Mouse (Mus musculus) liver, adult 2 months (tissue): ENCODE results near the gene Sh3pxd2a. TPM values are rescaled to one million over a fixed set of nuclear protein-coding genes. Genes with fewer than 3 reads are reported as not detected.

ENCODE experiments used
- DNase-seq: peaks from one replicate; pipeline ENCODE4 v3.0.0-alpha.2; 2011; ENCODE audit warnings: low read depth, low spot score; ENCODE audit errors: extremely low read depth
- H3K27ac ChIP-seq: fragments of 200-500 bp; replicated peaks from 2 replicates; pipeline ENCODE4 v1.5.1; 2012; ENCODE audit warnings: low read depth, mild to moderate bottlenecking, control low read depth, inconsistent platforms, low read length; ENCODE audit not compliant: insufficient read depth
- H3K27me3 ChIP-seq: fragments of 200-500 bp; 2 replicates; pipeline ENCODE4 v1.6.1; 2012; ENCODE audit warnings: mild to moderate bottlenecking, moderate library complexity, low read length, inconsistent platforms; ENCODE audit not compliant: control insufficient read depth, insufficient read depth
- H3K36me3 ChIP-seq: fragments of 200-500 bp; 2 replicates; pipeline ENCODE4 v1.6.1; 2012; ENCODE audit warnings: low read length, inconsistent platforms; ENCODE audit not compliant: control insufficient read depth, insufficient read depth
- H3K4me1 ChIP-seq: fragments of 200-500 bp; 2 replicates; pipeline ENCODE4 v1.6.1; 2011; ENCODE audit warnings: low read length; ENCODE audit not compliant: control insufficient read depth, insufficient read depth
- H3K4me3 ChIP-seq: fragments of 200-500 bp; 2 replicates; pipeline ENCODE4 v1.5.1; 2011; ENCODE audit warnings: low read depth, mild to moderate bottlenecking, control low read depth, low read length, moderate library complexity; ENCODE audit not compliant: insufficient read depth
- H3K79me2 ChIP-seq: fragments of 200-500 bp; 2 replicates; pipeline ENCODE4 v1.6.1; 2012; ENCODE audit warnings: inconsistent platforms, mild to moderate bottlenecking, low read length, moderate library complexity; ENCODE audit not compliant: control insufficient read depth, insufficient read depth
- H3K9ac ChIP-seq: fragments of 200-500 bp; 2 replicates; pipeline ENCODE4 v1.6.1; 2012; ENCODE audit warnings: low read depth, mild to moderate bottlenecking, control low read depth, inconsistent platforms, low read length
- CTCF ChIP-seq: fragments of 200-500 bp; IDR thresholded peaks from 2 replicates; pipeline ENCODE4 v1.5.1; 2011; ENCODE audit warnings: low read depth, low read length, control low read depth
- POLR2A ChIP-seq: fragments of 200-500 bp; IDR thresholded peaks from 2 replicates; pipeline ENCODE4 v1.6.1; 2011; ENCODE audit warnings: low read length, control low read depth; ENCODE audit not compliant: insufficient read depth; ENCODE audit errors: extremely low read depth
- WGBS: fragments of 180-500 bp; shearing (Covaris S2); methylation state at CpG from one replicate; pipeline ENCODE4 v1.1.7; 2018; 5-methylcytosine and 5-hydroxymethylcytosine counted together
- polyA plus RNA-seq: library from polyadenylated mRNA; depleted of rRNA; stranded (reverse); fragments of >200 nt; gene quantifications from 2 replicates; pipeline ENCODE4 v1.2.3, GENCODE M21; 2012
- total RNA-seq: library from RNA; depleted of rRNA; stranded (reverse); fragments of >200 nt; gene quantifications from 2 replicates; pipeline ENCODE4 v1.2.3, GENCODE M21; 2014

The Sh3pxd2a gene
- total and polyA plus RNA-seq, 2 experiments = 4.2 to 10.0 TPM

DNA sequence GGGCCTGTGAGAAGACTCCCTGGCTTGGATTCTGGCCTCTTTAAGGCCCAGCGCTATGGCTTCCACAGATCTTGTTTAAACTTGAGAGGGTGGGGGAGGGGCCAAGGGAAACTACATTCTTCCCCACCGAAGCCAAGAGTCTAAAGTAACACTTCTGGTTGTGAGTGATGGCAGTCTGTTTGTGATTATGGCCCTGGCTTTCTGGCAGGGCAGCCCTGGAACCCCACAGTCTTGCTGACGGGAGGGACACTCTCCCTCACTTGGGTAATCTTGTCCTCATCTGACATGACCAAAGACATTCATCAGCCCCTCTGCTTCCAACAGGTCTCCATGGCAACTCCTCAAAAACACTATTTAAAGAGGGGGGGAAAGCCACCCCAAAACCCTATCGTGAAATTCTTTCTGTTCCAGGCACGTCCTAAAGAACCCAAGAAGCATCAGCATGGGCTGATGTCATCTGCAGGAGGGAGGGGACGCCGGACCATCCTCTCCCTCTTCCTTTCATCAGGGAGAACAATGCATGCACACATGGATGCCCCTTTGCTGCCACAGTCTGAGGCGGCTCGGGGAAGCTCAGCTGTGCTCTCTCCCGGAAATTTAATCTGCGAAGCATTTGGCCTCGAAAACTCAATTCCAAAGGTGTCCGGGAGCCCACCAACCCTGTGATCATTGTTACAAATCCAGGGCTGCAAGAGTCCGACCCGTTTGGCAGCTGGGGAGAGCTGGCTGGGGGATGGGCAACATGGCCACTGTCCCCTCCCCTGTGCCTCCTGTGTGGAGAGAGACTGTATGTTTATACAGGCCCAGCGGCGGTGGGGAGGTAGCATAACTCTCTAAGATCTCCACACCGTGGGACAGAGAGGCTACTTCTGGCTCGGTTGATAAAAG is 162.7 kb downstream of the Sh3pxd2a start:
- 42% methylated on average over 19 of the region's 19 CpGs for WGBS
- Histone ChIP-seq H3K4me1 (peaks cover 40% of the 10 kb centered on the region), H3K27ac (peak overlapping the region; percentile 19), H3K4me3 (no peak overlapping the region), H3K27me3 (no peaks in the 10 kb centered on the region), H3K9ac (no peak overlapping the region), H3K79me2 (peaks cover 4% of the 10 kb centered on the region; the same call in 1 of the 2 replicates), H3K36me3 (no peaks in the 10 kb centered on the region)
- no peak for DNase-seq
- no peak for TF ChIP-seq CTCF
- no peak for TF ChIP-seq POLR2A

DNA sequence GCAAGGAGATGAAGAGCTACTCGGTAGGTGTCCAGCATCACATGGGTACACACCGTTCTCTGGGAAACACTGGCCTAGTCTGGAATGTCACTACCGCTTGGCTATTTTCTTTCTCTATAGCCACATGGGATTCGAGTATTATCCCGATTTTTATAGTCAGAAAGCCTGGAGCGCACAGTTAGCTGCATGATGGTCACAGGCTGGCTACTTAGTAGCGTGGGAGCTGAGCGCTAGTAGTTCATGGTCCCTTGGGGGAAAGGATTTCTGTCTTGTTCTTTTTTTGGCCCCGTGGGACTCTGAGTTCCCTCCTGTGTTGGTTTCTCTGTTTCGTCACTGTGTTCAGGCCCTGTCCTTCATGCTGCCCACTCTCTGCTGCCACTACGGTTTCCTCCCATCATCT is 166.1 kb downstream of the Sh3pxd2a start:
- Histone ChIP-seq H3K36me3 (no peaks in the 10 kb centered on the region), H3K9ac (no peak overlapping the region), H3K4me1 (peaks cover 12% of the 10 kb centered on the region), H3K27me3 (no peaks in the 10 kb centered on the region), H3K27ac (no peak overlapping the region), H3K79me2 (peaks cover 4% of the 10 kb centered on the region; the same call in 1 of the 2 replicates), H3K4me3 (no peak overlapping the region)
- WGBS = 92% methylated on average over 11 of the region's 11 CpGs
- TF ChIP-seq POLR2A (no peak), CTCF (no peak)
- no peak for DNase-seq

GRCm38 (mm10) chr19:47292451-47292951 is 171.7 kb downstream of the Sh3pxd2a start:
- no peak for TF ChIP-seq CTCF
- H3K27ac ChIP-seq = no peak overlapping the region
- H3K9ac ChIP-seq = no peak overlapping the region
- H3K4me3 ChIP-seq = no peak overlapping the region
- H3K79me2 ChIP-seq = no peaks in the 10 kb centered on the region; the same call in 1 of the 2 replicates
- DNase-seq = no peak
- no peaks in the 10 kb centered on the region for H3K27me3 ChIP-seq
- WGBS = 74% methylated on average over 7 of the region's 7 CpGs
- no peaks in the 10 kb centered on the region for H3K36me3 ChIP-seq
- peaks cover 2% of the 10 kb centered on the region; the same call in 1 of the 2 replicates for H3K4me1 ChIP-seq

DNA sequence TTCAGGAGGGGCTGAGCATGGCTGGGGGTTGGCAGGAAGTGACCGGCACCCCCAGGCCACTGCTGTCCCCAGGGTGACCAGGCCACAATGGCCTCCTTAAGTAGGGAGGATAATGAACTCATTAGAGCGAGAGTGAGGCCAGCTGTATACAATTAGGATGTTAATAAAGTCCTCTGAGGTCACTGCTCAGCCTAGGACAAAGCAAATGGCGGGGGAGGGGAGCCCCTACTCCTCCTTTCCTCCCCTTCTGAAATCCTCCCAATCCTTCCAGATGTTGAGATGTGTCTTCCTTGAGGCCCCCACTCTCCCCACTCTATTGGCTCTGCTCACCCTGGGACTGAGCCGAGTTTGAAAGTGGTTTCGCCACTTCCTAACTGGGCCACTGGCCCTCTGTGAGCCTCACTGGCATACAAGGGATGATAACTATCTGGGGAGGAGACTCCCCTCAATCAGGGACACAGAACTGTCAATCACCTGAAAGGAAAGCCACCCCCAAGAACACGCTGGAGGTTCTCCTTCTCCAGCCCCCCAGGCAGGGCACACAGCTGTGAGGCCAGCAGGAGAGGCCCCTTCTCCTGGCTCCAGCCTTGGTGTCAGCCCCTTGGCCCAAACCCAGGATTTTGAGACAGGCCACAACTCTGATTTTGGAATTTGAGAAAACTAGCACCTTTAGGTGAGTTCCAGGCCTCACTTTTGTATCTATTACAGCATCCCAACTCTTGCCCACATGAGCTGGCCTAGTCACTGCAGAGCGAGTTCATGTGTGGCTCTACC is 172.7 kb downstream of the Sh3pxd2a start:
- Histone ChIP-seq H3K27me3 (no peaks in the 10 kb centered on the region), H3K9ac (no peak overlapping the region), H3K4me1 (peaks cover 2% of the 10 kb centered on the region; the same call in 1 of the 2 replicates), H3K79me2 (no peaks in the 10 kb centered on the region; the same call in 1 of the 2 replicates), H3K36me3 (no peaks in the 10 kb centered on the region), H3K4me3 (no peak overlapping the region), H3K27ac (no peak overlapping the region; the same call in 1 of the 2 replicates)
- no peak for DNase-seq
- 80% methylated on average over 7 of the region's 7 CpGs for WGBS
- TF ChIP-seq CTCF (no peak), POLR2A (no peak)

- Histone ChIP-seq H3K4me1 (peaks cover 4% of the 10 kb centered on the region; the same call in 1 of the 2 replicates), H3K9ac (no peak overlapping the region), H3K27me3 (no peaks in the 10 kb centered on the region), H3K27ac (no peak overlapping the region), H3K36me3 (peaks cover 6% of the 10 kb centered on the region; the same call in 1 of the 2 replicates), H3K79me2 (no peaks in the 10 kb centered on the region; the same call in 1 of the 2 replicates), H3K4me3 (no peak overlapping the region)
- DNase-seq = no peak
- WGBS = 91% methylated on average over 17 of the region's 17 CpGs
- TF ChIP-seq POLR2A (no peak), CTCF (no peak)
These were observed 177.2 kb downstream of the Sh3pxd2a start for GRCm38 (mm10) chr19:47286886-47287450.
